Mouse (Mus musculus): ENCODE results near the gene Inf2.

The Inf2 gene

GRCm38 (mm10) chr12:112588426-112589256 lies at the start of gene Inf2:
Gene Inf2 (plus strand): TSS chr12:112588784.
- peak; percentile 88 for DNase-seq (ENCODE audit: extremely low spot score)

- DNase-seq (ENCODE audit: extremely low spot score) = no peak
Measured at GRCm38 (mm10) chr12:112539466-112539965, 49.1 kb upstream of the Inf2 start.

GRCm38 (mm10) chr12:112540321-112540720 lies 48.3 kb upstream of the Inf2 start:
- DNase-seq (ENCODE audit: extremely low spot score) = no peak

GRCm38 (mm10) chr12:112541483-112542091 lies 47.0 kb upstream of the Inf2 start:
- DNase-seq (ENCODE audit: extremely low spot score) = no peak

GRCm38 (mm10) chr12:112542257-112542919 lies 46.2 kb upstream of the Inf2 start:
- no peak for DNase-seq (ENCODE audit: extremely low spot score)

GRCm38 (mm10) chr12:112542920-112543300 lies 45.7 kb upstream of the Inf2 start:
- DNase-seq (ENCODE audit: extremely low spot score) = peak; percentile 92

GRCm38 (mm10) chr12:112543941-112544340 lies 44.6 kb upstream of the Inf2 start:
- no peak for DNase-seq (ENCODE audit: extremely low spot score)

GRCm38 (mm10) chr12:112544946-112545701 lies 43.5 kb upstream of the Inf2 start:
- peak; percentile 22 for DNase-seq (ENCODE audit: extremely low spot score)

- no peak for DNase-seq (ENCODE audit: extremely low spot score)
Measured at GRCm38 (mm10) chr12:112546110-112546509, 42.5 kb upstream of the Inf2 start.

- no peak for DNase-seq (ENCODE audit: extremely low spot score)
Measured at GRCm38 (mm10) chr12:112549287-112549686, 39.3 kb upstream of the Inf2 start.

GRCm38 (mm10) chr12:112551861-112552375 lies 36.7 kb upstream of the Inf2 start:
- DNase-seq (ENCODE audit: extremely low spot score) = peak; percentile 94

GRCm38 (mm10) chr12:112552520-112552919 lies 36.1 kb upstream of the Inf2 start:
- no peak for DNase-seq (ENCODE audit: extremely low spot score)

- no peak for DNase-seq (ENCODE audit: extremely low spot score)
Measured at GRCm38 (mm10) chr12:112554900-112555299, 33.7 kb upstream of the Inf2 start.

- no peak for DNase-seq (ENCODE audit: extremely low spot score)
Measured at GRCm38 (mm10) chr12:112556531-112557060, 32.0 kb upstream of the Inf2 start.

GRCm38 (mm10) chr12:112557219-112557618 lies 31.4 kb upstream of the Inf2 start:
- no peak for DNase-seq (ENCODE audit: extremely low spot score)

GRCm38 (mm10) chr12:112559231-112559630 lies 29.4 kb upstream of the Inf2 start:
- no peak for DNase-seq (ENCODE audit: extremely low spot score)

- DNase-seq (ENCODE audit: extremely low spot score) = no peak
Measured at GRCm38 (mm10) chr12:112559671-112560070, 28.9 kb upstream of the Inf2 start.

- no peak for DNase-seq (ENCODE audit: extremely low spot score)
Measured at GRCm38 (mm10) chr12:112560176-112560797, 28.3 kb upstream of the Inf2 start.

GRCm38 (mm10) chr12:112561163-112561562 lies 27.4 kb upstream of the Inf2 start:
- no peak for DNase-seq (ENCODE audit: extremely low spot score)

GRCm38 (mm10) chr12:112562462-112562861 lies 26.1 kb upstream of the Inf2 start:
- no peak for DNase-seq (ENCODE audit: extremely low spot score)

- no peak for DNase-seq (ENCODE audit: extremely low spot score)
Measured at GRCm38 (mm10) chr12:112563011-112563410, 25.6 kb upstream of the Inf2 start.
